Mouse (Mus musculus) stomach, embryonic 14.5 days (tissue): ENCODE data around the gene Cd3eap. TPM values are rescaled to one million over a fixed set of nuclear protein-coding genes. Genes with fewer than 3 reads are reported as not detected.

ENCODE experiments used
- ATAC-seq: fragments of 200-750 bp; cut with Nextera tagmentation; 2 replicates; pipeline ENCODE4 v1.8.0; 2017; ENCODE audit warnings: low read depth, moderate TSS enrichment; ENCODE audit not compliant: insufficient number of reproducible peaks, insufficient read depth, low FRiP score
- H3K27ac ChIP-seq: fragments of 300-500 bp; sonication (generic); 2 replicates; pipeline ENCODE4 v1.5.1; 2014; ENCODE audit warnings: mild to moderate bottlenecking, low read length, moderate library complexity, mixed read lengths
- H3K27me3 ChIP-seq: fragments of 300-500 bp; sonication (generic); 2 replicates; pipeline ENCODE4 v1.6.1; 2014; ENCODE audit warnings: low read length, control low read depth, mixed read lengths; ENCODE audit not compliant: control insufficient read depth, insufficient read depth
- H3K36me3 ChIP-seq: fragments of 300-500 bp; sonication (generic); 2 replicates; pipeline ENCODE4 v1.6.1; 2014; ENCODE audit warnings: mild to moderate bottlenecking, control low read depth, low read length, moderate library complexity, mixed read lengths; ENCODE audit not compliant: control insufficient read depth, insufficient read depth
- H3K4me1 ChIP-seq: fragments of 300-500 bp; sonication (generic); 2 replicates; pipeline ENCODE4 v1.6.1; 2014; ENCODE audit warnings: low read length, control low read depth, mixed read lengths; ENCODE audit not compliant: control insufficient read depth, insufficient read depth
- H3K4me2 ChIP-seq: fragments of 300-500 bp; sonication (generic); replicated peaks from 2 replicates; pipeline ENCODE4 v1.6.1; 2014; ENCODE audit warnings: low read depth, low read length, control low read depth
- H3K4me3 ChIP-seq: fragments of 300-500 bp; sonication (generic); 2 replicates; pipeline ENCODE4 v1.5.1; 2014; ENCODE audit warnings: low read depth, low read length, control low read depth
- H3K9ac ChIP-seq: fragments of 300-500 bp; sonication (generic); replicated peaks from 2 replicates; pipeline ENCODE4 v1.6.1; 2014; ENCODE audit warnings: low read depth, mild to moderate bottlenecking, control low read depth, low read length, moderate library complexity, mixed read lengths
- H3K9me3 ChIP-seq: fragments of 300-500 bp; sonication (generic); 2 replicates; pipeline ENCODE4 v1.6.1; 2016; ENCODE audit warnings: low read depth, low read length, control low read depth; ENCODE audit not compliant: control insufficient read depth
- WGBS: fragments of 180-500 bp; shearing (Covaris S2); extraction: QIAGEN DNeasy Blood & Tissue Kit; methylation state at CpG from one replicate; pipeline ENCODE4 v1.1.7; 2014; 5-methylcytosine and 5-hydroxymethylcytosine counted together
- polyA plus RNA-seq: library from polyadenylated mRNA; unstranded; fragments of >200 nt; fragmentation: Nextera tagmentation; extraction: Ambion mirVana; gene quantifications from 2 replicates; pipeline ENCODE4 v1.2.1, GENCODE M21; 2014

Cd3eap gene
- polyA plus RNA-seq, 1 experiment from 2014 or later = 23.9 TPM

DNA sequence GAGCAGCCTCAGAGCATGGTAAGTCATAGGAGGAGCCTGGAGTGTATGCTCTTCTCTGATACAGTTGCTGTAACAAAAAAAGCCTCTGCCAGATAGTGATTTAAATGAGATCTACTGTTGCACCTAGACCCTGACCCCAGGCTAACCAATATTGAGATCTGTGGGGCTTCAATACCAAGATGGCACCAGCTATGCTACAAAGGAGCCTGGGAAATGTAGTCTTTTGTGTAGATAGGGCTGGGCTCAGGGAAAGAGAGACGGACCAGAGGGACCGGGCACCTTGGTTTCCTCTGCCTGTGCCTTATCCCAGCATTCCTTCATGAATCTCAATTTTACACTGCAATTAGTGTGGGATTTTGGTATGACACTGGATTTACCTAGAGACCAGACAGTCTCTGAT is 14.1 kb upstream of the Cd3eap start:
- Histone ChIP-seq H3K4me1 (peaks cover 5% of the 10 kb centered on the region; the same call in 1 of the 2 replicates), H3K36me3 (peaks cover 3% of the 10 kb centered on the region), H3K27me3 (no peaks in the 10 kb centered on the region), H3K27ac (no peak overlapping the region), H3K4me3 (no peak overlapping the region), H3K9ac (no peak overlapping the region), H3K9me3 (no peaks in the 10 kb centered on the region), H3K4me2 (no peak overlapping the region)
- WGBS = 91% methylated on average over 2 of the region's 2 CpGs
- ATAC-seq = no peak

DNA sequence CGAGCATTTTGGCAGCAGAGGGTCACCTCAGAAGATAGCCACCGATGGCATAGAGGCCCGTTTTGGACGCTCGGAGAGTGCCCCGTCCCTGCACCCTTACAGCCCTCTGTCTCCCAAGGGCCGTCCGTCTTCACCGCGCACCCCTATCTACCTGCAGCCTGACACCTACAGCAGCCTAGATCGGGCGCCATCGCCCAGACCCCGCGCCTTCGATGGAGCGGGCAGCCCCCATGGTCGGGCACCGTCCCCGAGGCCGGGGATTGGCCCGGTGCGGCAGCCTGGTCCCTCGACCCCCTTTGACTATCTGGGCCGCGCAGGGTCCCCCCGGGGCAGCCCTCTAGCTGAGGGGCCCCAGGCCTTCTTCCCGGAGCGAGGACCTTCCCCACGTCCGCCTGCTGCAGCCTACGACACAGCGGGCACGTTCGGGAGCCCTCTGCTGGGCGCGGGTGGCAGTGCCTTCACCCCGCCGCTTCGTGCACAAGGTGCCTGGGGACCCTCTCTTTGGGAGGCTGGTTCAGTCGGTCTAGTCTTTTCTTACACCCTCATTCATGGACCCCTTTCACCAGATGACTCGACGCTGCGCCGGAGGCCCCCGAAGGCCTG is 10.6 kb upstream of the Cd3eap start:
- WGBS = 12% methylated on average over 46 of the region's 46 CpGs

DNA sequence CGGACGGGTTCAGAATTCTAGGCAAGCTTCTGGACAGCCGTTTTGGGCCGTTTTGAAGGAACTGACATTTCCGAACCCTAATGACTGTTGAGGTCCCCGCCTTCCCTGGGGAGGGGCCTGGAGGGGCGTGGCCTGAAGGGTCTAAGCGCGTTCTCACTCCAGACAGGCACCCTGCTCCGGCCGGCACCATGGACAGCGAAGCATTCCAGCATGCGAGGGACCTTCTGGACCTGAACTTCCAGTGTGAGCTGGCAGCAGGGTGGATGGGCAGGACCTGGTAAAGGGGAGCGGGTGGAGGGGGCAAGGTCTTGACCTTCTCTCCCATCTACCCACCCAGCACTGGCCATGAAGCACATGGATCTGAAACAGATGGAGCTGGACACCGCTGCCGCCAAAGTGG is 9.1 kb upstream of the Cd3eap start:
- H3K27me3 ChIP-seq = no peaks in the 10 kb centered on the region
- H3K4me1 ChIP-seq = peaks cover 5% of the 10 kb centered on the region; the same call in 1 of the 2 replicates
- H3K9ac ChIP-seq = no peak overlapping the region
- H3K9me3 ChIP-seq = no peaks in the 10 kb centered on the region
- no peak for ATAC-seq
- no peak overlapping the region for H3K27ac ChIP-seq
- H3K4me2 ChIP-seq = no peak overlapping the region
- no peak overlapping the region for H3K4me3 ChIP-seq
- H3K36me3 ChIP-seq = no peaks in the 10 kb centered on the region
- WGBS = 19% methylated on average over 16 of the region's 16 CpGs

More for the DNA sequence above, 10.6 kb upstream of the Cd3eap start:
- peak; percentile 12; the same call in 1 of the 2 replicates for ATAC-seq
- Histone ChIP-seq H3K4me2 (peak overlapping the region; percentile 67), H3K36me3 (peaks cover 3% of the 10 kb centered on the region; the same call in 1 of the 2 replicates), H3K4me3 (peak overlapping the region; percentile 24), H3K4me1 (peaks cover 5% of the 10 kb centered on the region; the same call in 1 of the 2 replicates), H3K9ac (no peak overlapping the region; the same call in 1 of the 2 replicates), H3K9me3 (no peaks in the 10 kb centered on the region), H3K27me3 (no peaks in the 10 kb centered on the region), H3K27ac (no peak overlapping the region)

DNA sequence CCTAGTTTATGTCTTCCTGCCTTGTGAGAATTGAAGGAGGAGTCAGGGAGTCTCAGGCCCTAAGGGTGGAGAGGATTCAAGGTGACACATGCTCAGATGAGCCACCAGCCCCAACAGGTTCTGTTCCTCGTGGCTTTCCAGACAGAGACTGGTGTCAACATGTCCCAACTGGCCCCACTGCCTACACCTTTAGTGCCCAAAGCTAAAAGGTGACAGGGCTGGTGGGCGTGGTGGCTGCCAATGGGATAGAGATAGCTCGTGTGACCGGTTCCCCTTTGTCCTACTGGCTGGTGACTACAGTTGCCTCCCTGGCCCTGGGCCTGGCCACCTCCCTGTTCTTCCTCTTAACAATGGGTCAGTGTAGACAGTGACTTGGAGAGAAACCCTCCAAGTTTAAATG is 6.1 kb upstream of the Cd3eap start:
- peaks cover 18% of the 10 kb centered on the region for H3K4me1 ChIP-seq
- 68% methylated on average over 4 of the region's 4 CpGs for WGBS
- ATAC-seq = no peak
- no peak overlapping the region for H3K9ac ChIP-seq
- H3K36me3 ChIP-seq = no peaks in the 10 kb centered on the region
- H3K4me2 ChIP-seq = no peak overlapping the region
- no peaks in the 10 kb centered on the region for H3K9me3 ChIP-seq
- no peak overlapping the region for H3K4me3 ChIP-seq
- no peaks in the 10 kb centered on the region for H3K27me3 ChIP-seq
- peak overlapping the region; percentile 39; the same call in 1 of the 2 replicates for H3K27ac ChIP-seq

DNA sequence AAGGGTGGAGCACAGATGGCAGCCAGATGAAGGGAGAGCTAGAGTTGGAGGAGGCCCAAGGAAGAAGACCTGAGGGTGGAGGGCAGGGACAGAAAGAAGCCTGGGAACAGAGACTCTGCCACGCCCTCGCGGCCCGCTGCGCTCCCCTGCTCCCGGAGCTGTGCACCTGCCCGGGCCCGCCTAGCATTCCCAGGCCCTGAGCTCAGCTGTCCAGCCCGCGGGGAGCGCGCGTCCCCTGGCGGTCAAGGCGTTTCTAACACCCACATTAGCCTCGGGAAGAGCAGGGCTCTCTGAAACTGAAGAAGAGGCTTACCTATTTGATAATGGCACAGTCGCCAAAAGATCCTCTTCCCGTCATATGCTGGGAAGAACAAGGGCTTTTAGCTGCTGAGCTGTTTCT is 4.6 kb upstream of the Cd3eap start:
- Histone ChIP-seq H3K9ac (no peak overlapping the region), H3K4me2 (no peak overlapping the region), H3K4me3 (no peak overlapping the region), H3K36me3 (no peaks in the 10 kb centered on the region), H3K9me3 (no peaks in the 10 kb centered on the region), H3K27ac (peak overlapping the region; percentile 44; the same call in 1 of the 2 replicates), H3K4me1 (peaks cover 13% of the 10 kb centered on the region), H3K27me3 (no peaks in the 10 kb centered on the region)
- 6% methylated on average over 17 of the region's 18 CpGs for WGBS
- ATAC-seq = 0 out of 2 replicates have a peak, but pooled peaks have one; percentile 12

DNA sequence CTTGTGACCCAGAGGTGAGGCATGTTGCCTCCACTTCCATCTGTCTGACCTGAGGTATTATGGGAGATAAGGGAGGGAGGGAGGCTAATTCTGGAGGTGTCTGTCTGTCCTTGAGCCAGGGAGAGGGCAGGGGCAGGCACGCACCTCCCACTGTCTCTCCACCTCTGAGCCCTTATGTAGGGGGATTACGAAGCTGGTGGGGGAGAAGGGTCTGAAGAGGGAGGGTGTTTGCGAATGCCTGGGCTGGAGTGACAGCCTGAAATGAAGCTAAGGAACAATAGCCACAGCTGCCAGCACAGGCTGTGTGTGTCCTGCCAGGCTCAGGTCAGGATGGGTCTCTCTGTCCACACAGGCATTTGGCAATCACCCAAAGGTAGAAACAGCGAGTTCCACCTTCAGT is 3.0 kb upstream of the Cd3eap start:
- WGBS = 36% methylated on average over 4 of the region's 4 CpGs
- H3K4me2 ChIP-seq = peak overlapping the region; percentile 96
- no peak overlapping the region for H3K27ac ChIP-seq
- no peaks in the 10 kb centered on the region for H3K27me3 ChIP-seq
- peaks cover 20% of the 10 kb centered on the region for H3K4me1 ChIP-seq
- H3K9ac ChIP-seq = no peak overlapping the region
- peak overlapping the region; percentile 82; the same call in 1 of the 2 replicates for H3K4me3 ChIP-seq
- ATAC-seq = no peak
- H3K36me3 ChIP-seq = peaks cover 6% of the 10 kb centered on the region
- no peaks in the 10 kb centered on the region for H3K9me3 ChIP-seq

DNA sequence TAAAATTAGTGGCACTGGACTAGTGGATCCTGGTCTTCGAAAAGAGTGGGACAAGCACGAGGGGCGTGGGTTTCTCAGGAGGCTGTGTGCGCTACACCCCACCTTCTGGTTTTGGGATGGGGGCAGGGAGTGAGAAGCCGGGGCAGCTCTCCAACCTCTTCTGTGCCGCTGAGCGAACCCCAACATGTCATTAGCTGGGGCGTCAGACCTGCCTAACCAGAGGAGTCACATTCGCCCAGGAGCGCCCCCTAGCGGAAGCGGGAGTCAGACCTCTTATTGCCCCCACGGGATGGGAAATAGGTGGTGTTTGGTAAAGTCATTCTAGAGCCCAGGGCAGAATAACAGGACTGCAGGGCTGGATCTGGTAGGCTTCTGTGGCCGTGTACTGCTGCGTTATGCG is 2.4 kb upstream of the Cd3eap start:
- H3K4me3 ChIP-seq = peak overlapping the region; percentile 82
- H3K4me1 ChIP-seq = peaks cover 20% of the 10 kb centered on the region
- peak overlapping the region; percentile 33; the same call in 1 of the 2 replicates for H3K9ac ChIP-seq
- peak overlapping the region; percentile 52; the same call in 1 of the 2 replicates for H3K27ac ChIP-seq
- H3K27me3 ChIP-seq = no peaks in the 10 kb centered on the region
- 14% methylated on average over 16 of the region's 16 CpGs for WGBS
- H3K9me3 ChIP-seq = no peaks in the 10 kb centered on the region
- peak overlapping the region; percentile 96 for H3K4me2 ChIP-seq
- H3K36me3 ChIP-seq = peaks cover 9% of the 10 kb centered on the region
- no peak for ATAC-seq

DNA sequence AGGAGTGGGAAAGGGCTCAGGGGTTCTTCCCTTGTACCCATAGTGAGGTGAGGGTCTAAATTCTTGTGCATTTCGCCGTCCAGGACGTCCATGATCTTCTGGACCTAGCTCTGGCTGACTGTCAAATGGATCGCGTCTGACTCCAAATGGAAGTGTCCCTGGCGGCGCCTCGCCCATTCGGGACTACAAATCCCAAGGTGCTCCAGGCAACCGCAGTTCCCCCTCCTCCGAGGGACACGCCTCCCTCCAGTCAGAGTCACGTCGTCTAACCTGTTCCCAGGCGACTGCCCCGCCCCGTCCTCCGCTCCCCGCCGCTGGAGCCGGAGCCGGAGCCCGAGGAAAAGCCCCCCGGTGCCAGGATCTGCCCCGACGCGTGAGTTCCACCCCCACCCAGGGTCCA is 1.7 kb upstream of the Cd3eap start:
- Histone ChIP-seq H3K9ac (peak overlapping the region; percentile 33), H3K27me3 (no peaks in the 10 kb centered on the region), H3K4me3 (peak overlapping the region; percentile 82), H3K27ac (peak overlapping the region; percentile 59), H3K4me2 (peak overlapping the region; percentile 96), H3K36me3 (peaks cover 13% of the 10 kb centered on the region), H3K4me1 (peaks cover 20% of the 10 kb centered on the region), H3K9me3 (no peaks in the 10 kb centered on the region)
- WGBS = under 1% methylated on average over 26 of the region's 27 CpGs
- peak; percentile 81 for ATAC-seq
